Mouse (Mus musculus): Measurements from ENCODE around the gene Meis3.

DNA sequence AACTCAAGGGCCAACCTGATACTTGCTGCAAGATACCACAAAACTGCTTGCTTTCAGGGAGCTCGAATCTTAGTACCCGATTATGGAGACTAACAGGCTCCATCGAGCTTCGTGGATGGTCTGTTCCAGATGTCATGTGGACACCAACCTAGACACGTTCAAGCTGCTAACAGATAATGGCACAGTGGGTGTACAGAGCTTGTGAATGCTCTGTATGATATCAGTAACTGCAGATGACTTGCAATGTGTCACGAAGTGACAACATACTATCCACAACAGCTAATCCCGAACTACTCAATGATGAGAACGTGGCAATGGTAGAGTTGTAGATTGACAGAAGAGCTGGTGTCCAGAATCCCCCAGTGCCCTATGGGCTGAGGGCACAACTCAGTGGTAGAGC, 12.6 kb downstream of the Meis3 start:
- no peak for TF ChIP-seq CTCF (IDR thresholded peaks at IDR 0.05; ENCODE audit: control insufficient read depth, insufficient read depth, insufficient read length)
- no peak for TF ChIP-seq CEBPB (IDR thresholded peaks at IDR 0.05; ENCODE audit: low read depth)
- no peak for TF ChIP-seq MAX (IDR thresholded peaks at IDR 0.05)
- no peak for TF ChIP-seq USF1 (IDR thresholded peaks at IDR 0.05; ENCODE audit: low read depth)
